Mouse (Mus musculus): ENCODE measurements around the gene Lamtor1.

Lamtor1 gene

GRCm38 (mm10) chr7:101955862-101956261 is 50.2 kb downstream of the Lamtor1 start:
- no peak for DNase-seq (ENCODE audit: low read depth)

- no peak for DNase-seq (ENCODE audit: low read depth)
Observed at GRCm38 (mm10) chr7:101956481-101956880, 50.8 kb downstream of the Lamtor1 start.

GRCm38 (mm10) chr7:101956911-101957310 is 51.2 kb downstream of the Lamtor1 start:
- DNase-seq (ENCODE audit: low read depth) = no peak

- no peak for DNase-seq (ENCODE audit: low read depth)
Observed at GRCm38 (mm10) chr7:101962829-101963228, 57.1 kb downstream of the Lamtor1 start.

- DNase-seq (ENCODE audit: low read depth) = no peak
Observed at GRCm38 (mm10) chr7:101963621-101964020, 57.9 kb downstream of the Lamtor1 start.

GRCm38 (mm10) chr7:101964551-101964950 is 58.8 kb downstream of the Lamtor1 start:
- peak; percentile 27 for DNase-seq (ENCODE audit: low read depth)

GRCm38 (mm10) chr7:101965606-101966005 is 59.9 kb downstream of the Lamtor1 start:
- DNase-seq (ENCODE audit: low read depth) = no peak

- no peak for DNase-seq (ENCODE audit: low read depth)
Observed at GRCm38 (mm10) chr7:101967256-101967655, 61.6 kb downstream of the Lamtor1 start.

- no peak for DNase-seq (ENCODE audit: low read depth)
Observed at GRCm38 (mm10) chr7:101968751-101969150, 63.0 kb downstream of the Lamtor1 start.

GRCm38 (mm10) chr7:101969694-101970428 is 64.2 kb downstream of the Lamtor1 start:
- DNase-seq (ENCODE audit: low read depth) = peak; percentile 66

- peak; percentile 80 for DNase-seq (ENCODE audit: low read depth)
Observed at GRCm38 (mm10) chr7:101970429-101970775, 64.7 kb downstream of the Lamtor1 start.

- DNase-seq (ENCODE audit: low read depth) = peak; percentile 63
Observed at GRCm38 (mm10) chr7:101970821-101971461, 65.2 kb downstream of the Lamtor1 start.

GRCm38 (mm10) chr7:101971721-101972120 is 66.0 kb downstream of the Lamtor1 start:
- peak; percentile 40 for DNase-seq (ENCODE audit: low read depth)

- DNase-seq (ENCODE audit: low read depth) = no peak
Observed at GRCm38 (mm10) chr7:101973730-101974129, 68.0 kb downstream of the Lamtor1 start.

GRCm38 (mm10) chr7:101974505-101974904 is 68.8 kb downstream of the Lamtor1 start:
- DNase-seq (ENCODE audit: low read depth) = peak; percentile 30
